Mouse (Mus musculus) urinary bladder, adult 18-20 months (tissue): Measurements from ENCODE around the gene Caml.
"Not testable (repeated sequence)": the region's sequence is repeated elsewhere in the genome, so short reads cannot be mapped to it uniquely, and the experiment has no call there.

Source experiments
- DNase-seq, 2 experiments: peaks; one replicate each; pipeline ENCODE4 v3.0.0; 2022; ENCODE audit warnings: low spot score in 2 of 2, mixed read lengths in 2 of 2

The Caml gene

GRCm38 (mm10) chr13:55622649-55623541 lies at the start of gene Caml:
Gene Caml, plus strand, starts transcription at chr13:55623005.
- DNase-seq: peak; percentile 81 to 88

DNA sequence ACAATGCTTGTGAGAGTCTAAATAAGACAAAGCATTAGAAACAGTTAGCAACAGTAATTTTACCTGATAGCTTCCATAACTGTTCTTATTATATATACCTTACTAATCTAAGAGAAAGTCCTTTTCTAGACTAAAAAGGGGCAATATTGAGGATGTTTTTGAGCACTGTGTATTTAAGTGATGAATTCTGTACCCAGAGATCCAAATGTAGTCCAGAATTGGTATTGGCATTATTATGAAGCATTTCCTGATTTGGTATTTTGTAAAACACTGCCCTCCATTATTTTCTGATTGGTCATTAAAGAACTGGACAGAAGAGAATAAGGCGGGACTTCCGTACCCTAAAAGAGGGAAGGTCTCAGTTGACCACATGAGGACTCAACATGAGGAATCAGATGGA lies 49.4 kb upstream of the Caml start, which contains the start of gene Tmed9:
TSS of gene Tmed9 (plus strand) at position 301 of the 400 bp plus-strand sequence.
- no peak for DNase-seq

DNA sequence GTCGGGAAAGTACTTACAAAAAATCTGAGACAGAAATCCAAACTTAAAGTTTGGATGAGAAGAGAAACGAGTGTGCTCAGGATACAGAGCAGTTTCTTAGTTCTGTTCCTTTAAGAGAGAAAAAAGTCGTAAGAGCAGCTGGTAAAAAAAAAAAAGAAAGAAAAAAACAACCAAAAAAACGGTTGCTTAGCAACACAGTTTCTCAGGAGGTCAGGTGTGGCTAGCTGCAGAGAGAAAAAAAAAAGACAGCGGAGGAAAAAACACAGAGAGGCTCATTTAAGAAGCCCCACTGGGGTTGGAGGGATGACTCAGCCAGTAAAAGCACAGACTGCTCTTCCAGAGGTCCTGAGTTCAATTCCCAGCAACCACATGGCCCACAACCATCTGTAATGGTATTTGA lies 48.5 kb upstream of the Caml start:
- DNase-seq: no peak

DNA sequence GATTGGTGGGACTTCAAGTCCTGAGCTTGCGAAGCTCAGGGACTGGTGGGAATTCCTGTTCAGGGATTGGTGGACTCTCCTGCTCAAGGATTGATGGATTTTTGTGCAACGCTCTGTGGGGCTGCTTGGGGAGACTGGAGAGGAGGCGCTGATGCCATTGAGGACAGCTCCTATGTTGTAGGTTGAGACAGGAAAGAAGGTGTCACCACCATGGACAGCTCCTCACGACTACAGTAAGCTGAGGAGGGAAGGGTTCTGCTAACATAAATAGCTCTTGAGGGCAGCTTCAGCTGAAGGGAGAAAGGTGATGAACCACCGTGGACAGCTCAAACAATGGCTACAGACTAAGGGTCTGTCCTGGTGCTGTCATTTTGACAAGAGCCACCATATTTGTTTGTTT lies 46.9 kb upstream of the Caml start:
- no peak for DNase-seq

DNA sequence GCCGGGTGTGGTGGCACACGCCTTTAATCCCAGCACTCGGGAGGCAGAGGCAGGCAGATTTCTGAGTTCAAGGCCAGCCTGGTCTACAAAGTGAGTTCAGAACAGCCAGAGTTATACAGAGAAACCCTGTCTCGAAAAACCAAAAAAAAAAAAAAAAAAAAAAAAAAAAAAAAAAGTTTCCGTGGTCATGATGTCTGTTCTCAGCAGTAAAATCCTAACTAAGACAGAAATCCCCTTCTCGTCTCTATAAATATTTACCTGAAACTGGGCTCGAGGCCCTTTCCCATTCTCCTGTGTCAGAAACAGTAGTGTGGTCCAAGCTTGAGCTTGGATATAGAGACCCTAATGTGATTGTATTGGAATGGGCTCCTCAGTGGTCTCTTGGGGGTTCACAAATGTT lies 45.9 kb upstream of the Caml start:
- not testable (repeated sequence) for DNase-seq

DNA sequence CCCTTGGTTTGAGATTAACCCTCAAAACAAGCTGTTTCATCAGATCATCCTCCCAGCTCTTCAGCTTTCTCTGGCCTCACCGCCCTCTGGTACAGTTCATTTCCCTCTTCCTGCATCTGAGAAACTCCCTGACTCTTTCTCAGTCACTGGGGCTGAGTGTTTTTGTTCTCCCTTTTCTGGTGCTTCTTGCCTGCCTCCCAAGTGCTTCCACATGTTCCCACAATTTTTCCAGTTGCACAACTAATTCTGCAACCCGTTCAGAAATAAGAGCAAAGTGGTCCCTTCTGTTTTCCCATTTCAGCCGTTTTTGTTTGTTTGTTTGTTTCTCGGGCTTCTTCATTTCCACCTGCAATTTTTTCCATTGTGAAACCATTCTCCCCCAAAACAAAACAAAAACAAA lies 44.7 kb upstream of the Caml start:
- DNase-seq: no peak

DNA sequence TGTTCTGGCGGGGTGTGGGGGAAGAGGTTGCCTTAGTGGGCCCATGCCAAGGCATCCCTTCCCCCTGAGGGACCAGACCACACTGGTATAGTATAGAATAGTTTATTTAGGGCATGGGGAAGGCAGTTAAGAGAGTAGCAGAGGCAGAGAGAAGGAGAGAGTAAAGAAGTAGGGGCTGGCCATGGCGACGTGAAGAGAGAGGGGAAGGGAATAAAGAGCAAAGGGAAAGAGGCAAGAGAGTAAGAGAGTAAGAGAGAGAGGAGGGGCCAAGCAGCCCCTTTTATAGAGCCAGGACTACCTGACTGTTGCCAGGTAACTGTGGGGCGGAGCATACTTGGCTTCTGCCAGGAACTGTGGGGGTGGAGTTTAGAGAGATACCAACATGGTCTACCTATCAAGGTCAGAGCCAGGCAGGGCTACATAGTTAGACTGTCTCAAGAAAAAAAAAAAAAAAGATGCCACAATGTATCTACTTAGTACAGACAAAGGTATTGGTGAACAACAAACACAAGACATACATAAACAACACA lies 30.8 kb upstream of the Caml start:
- DNase-seq: no peak

DNA sequence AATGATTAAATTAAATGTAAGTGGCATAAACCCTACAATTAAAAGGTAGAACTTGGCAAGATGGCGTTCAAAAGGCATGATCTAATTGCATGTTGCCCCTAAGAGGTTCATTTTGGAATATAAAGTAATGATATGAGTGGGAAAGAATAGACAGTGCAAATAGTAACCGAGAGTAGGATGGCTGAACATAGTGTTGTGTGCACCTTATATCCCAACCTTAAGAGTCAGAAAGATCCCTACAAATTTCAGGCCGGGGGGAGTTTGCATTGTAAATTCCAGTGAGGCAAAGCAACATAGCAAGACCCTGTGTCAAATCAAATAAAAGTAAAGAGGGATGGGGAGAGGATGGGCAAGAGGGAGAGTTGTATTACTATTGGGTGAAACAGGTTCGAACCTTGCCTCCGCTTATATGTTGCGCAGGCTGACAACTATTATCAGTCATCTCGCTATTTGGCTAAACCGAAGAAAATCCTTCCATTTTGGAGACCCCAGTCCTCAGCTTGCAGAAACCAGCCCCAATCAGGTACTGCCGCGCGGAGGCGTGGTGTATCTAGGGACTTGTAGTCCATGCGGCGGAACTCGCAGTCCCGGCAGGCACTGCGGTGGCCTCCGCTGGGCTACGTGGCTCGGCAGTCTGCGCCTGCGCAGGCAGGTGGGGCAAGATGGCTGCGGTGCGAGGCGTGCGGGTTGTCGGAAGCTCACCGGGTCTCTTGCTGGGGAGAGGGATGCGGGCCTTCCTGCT lies 30.1 kb upstream of the Caml start:
- peak; percentile 86 to 94 for DNase-seq

DNA sequence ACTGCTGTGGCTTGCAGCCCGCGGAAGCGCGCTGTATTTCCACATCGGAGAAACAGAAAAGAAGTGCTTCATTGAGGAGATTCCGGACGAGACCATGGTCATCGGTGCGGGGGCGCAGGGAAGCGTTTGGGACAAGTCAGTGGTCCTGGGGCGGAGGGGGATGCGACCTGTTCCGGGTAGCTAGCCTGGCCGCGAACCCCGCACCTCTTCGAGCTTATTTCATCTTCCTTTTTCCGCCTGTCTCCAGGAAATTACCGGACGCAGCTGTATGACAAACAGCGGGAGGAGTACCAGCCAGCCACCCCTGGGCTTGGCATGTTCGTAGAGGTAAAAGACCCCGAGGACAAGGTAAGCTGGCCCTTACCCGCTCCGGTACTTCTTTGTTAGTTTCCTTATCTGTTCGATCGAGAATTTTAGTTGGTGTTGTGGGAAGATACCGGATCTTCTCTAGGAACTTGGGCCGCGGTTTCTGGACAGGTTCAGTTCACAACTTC lies 29.5 kb upstream of the Caml start:
- no peak for DNase-seq

DNA sequence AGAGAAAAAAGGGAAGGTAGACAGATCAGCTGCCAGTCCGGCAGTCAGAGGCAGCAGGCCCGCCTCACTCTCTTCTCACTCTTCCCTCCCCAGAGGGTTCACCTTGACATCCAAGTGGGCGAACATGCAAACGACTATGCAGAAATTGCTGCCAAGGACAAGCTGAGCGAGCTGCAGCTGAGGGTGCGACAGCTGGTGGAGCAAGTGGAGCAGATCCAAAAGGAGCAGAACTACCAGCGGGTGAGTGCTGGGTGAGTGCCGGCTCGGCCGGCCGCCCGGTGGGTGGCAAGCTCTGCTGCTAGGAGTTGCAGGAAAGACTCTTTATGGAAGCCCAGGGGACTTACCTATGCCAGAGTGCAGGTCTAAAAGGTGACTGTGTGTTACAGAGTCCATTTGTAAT lies 27.4 kb upstream of the Caml start:
- DNase-seq: no peak

GRCm38 (mm10) chr13:55596802-55597201 lies 26.0 kb upstream of the Caml start:
- DNase-seq: no peak

- peak; percentile 76 to 92 for DNase-seq
These were observed 23.0 kb upstream of the Caml start, which contains the start of gene B4galt7 for GRCm38 (mm10) chr13:55599566-55600540. Gene B4galt7, plus strand, starts transcription at chr13:55599896.

DNA sequence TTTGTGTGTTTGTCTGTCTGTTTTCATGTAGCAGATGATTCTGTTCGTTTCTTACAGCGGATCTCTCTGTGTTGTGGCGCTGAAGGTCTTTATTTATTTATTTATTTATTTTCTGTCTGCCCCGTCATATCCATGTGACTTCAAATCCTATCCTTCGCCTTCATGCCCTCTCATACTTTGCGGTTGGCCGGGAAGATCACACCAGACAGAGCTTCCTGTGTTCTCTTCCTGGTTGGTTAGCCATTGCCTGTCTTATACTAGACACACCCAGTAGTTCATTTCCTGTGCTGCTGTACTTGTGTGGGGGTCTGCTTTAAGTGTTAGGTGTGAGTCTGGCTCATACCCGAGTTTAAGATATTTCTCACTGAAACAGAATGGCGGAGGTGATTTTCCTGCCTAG lies 22.1 kb upstream of the Caml start:
- DNase-seq: no peak

DNA sequence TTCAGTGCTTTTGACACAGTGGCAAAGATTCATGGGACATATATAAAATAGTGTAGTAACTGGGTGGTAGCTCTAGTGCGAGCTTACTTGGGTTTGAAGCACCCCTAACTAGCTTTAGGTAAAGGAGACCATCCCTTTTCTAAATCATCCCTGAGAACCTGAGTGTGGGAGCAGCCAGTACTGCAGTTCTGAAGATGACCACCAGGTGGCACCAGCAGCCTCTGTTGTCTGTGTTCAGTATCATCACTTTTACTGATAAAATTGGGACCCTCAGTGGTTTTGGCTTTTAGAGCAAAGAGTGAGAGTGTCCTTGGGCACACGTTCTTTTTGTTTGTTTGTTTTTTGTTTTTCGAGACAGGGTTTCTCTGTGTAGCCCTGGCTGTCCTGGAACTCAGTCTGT lies 21.2 kb upstream of the Caml start:
- peak in 1 of 2 experiments; percentile 76 for DNase-seq

DNA sequence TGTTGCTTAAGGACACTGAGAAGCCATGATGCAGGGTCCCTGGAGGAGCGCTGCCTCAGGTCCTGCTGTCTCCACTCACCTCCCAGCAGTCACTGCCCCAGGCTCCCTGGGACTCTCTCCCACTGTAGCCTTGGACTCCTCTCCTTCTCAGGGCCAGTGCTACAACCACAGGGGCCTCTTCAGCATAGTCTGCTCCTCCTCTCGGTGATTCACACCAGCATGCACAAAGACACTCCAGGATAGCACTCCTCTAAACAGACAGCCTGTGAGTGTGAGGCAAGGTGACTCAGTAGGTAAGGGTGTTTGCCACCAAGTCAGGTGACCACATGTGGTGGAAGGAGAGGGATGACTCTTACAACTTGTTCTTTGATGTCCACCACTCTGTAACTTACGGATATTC lies 18.2 kb upstream of the Caml start:
- DNase-seq: no peak

DNA sequence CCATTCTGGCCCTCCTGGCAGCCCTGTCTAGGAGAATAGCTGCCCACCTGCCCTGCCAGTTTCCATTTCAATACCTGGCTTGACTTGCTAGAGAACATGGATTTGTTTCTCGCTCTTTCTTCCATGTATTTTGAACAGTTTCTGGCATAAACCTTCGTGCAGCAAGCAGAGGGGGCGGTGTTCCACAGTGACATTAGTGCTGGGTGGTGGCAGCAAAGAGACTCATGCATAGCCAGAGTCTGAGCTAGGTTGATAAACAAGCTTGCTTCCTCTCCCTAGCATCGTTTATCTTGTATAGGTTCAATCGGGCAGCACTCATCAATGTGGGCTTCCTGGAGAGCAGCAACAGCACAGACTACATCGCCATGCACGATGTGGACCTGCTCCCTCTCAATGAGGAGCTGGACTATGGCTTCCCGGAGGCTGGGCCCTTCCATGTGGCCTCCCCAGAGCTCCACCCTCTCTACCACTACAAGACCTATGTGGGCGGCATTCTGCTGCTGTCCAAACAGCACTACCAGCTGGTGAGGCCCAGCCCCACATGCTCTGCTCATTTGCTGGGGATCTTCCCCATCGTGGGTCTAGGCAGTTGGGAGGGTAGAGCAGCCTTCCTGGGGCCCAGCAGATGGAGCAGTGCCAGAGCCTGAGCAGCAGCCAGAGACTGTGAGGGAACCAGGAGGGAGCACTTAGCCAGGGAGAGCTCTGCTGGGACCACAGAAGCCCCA lies 15.7 kb upstream of the Caml start:
- no peak for DNase-seq

DNA sequence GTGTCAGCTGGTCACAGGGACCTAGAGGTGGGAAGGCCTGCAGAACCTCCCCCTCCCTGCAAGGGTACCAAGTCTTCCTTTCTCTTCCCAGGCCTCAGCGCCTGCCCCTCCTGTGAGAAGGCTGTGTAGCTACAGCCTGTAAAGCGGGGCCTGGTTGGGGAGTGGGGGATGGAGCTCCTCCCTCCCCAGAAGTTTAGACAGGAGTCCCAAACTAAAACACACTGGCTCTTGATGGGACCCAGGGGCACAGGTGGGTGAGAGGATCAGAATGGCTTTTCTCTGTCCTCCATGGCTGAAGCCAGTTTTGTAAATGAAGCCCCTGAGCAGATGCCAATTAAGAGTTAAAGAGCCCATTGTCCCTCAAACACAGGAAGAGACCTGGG lies 15.2 kb upstream of the Caml start:
- DNase-seq: no peak

GRCm38 (mm10) chr13:55611996-55612395 lies 10.8 kb upstream of the Caml start:
- DNase-seq: no peak

DNA sequence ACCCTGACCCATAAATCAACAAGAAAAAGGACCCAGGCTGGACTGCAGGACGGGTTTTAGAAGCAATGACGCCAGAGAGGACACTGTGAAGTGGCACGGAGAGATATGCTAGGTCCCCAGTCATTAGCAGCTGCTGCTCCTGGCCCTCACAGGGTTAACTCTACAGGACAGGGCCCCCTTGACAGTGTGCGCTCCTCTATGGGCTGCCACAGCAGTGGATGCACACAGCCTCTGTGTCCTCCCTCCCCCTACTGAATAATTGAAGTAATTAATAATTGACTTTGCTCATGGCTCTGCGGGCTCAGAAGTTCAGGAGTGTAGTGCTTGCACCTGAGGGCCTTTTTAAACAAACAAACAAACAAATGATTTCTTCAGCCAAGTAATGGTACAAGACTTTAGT lies 9.3 kb upstream of the Caml start:
- no peak for DNase-seq

GRCm38 (mm10) chr13:55619328-55619727 lies 3.5 kb upstream of the Caml start:
- DNase-seq: no peak

- DNase-seq: no peak
These were observed 2.5 kb upstream of the Caml start for GRCm38 (mm10) chr13:55620275-55620674.
